Mouse (Mus musculus) gonadal fat pad, adult 2 months (tissue): ENCODE measurements around the gene Tbl3. TPM values are rescaled to one million over a fixed set of nuclear protein-coding genes. Genes with fewer than 3 reads are reported as not detected.
"Not testable (repeated sequence)": the region's sequence is repeated elsewhere in the genome, so short reads cannot be mapped to it uniquely, and the experiment has no call there.

Experiments used
- DNase-seq: peaks from one replicate; pipeline ENCODE4 v3.0.0-alpha.2; 2012; ENCODE audit warnings: low read depth
- polyA plus RNA-seq: library from polyadenylated mRNA; depleted of rRNA; stranded (reverse); fragments of >200 nt; gene quantifications from 2 replicates; pipeline ENCODE4 v1.2.3, GENCODE M21; 2012

Gene Tbl3
- polyA plus RNA-seq, 1 experiment: 61.9 TPM

- no peak for DNase-seq
These were observed 11.3 kb downstream of the Tbl3 start, which contains the start of the genes Gfer and Noxo1 for GRCm38 (mm10) chr17:24696011-24696697. Gfer (minus strand) TSS chr17:24696156. Noxo1 (plus strand) TSS chr17:24696234.

- DNase-seq: no peak
These were observed 12.0 kb downstream of the Tbl3 start for GRCm38 (mm10) chr17:24695326-24696010.

- no peak for DNase-seq
These were observed 15.1 kb downstream of the Tbl3 start for GRCm38 (mm10) chr17:24692385-24692784.

- DNase-seq: no peak
These were observed 18.0 kb downstream of the Tbl3 start, which contains the start of gene Syngr3 for GRCm38 (mm10) chr17:24689251-24690081. Syngr3 (minus strand) TSS chr17:24689955.

DNA sequence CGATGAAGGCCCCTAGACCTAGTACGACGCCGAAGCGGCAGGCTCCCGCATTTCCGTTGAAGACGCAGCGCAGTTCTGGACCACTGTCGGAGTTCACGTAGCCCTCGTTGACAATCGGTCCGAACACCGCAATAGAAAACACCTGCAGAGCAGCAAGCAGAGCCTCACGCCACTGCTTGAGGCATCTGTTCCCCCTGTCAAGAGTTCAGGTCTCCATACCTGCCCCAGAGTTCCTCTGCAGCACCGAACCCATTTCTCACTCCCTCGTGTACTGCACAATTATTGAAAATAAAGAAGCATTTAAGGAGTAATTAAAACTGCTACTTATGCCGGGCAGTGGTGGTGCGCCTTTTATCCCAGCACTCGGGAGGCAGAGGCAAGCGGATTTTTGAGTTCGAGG, 19.9 kb downstream of the Tbl3 start:
- no peak for DNase-seq

GRCm38 (mm10) chr17:24687146-24687595, 20.3 kb downstream of the Tbl3 start:
- no peak for DNase-seq

DNA sequence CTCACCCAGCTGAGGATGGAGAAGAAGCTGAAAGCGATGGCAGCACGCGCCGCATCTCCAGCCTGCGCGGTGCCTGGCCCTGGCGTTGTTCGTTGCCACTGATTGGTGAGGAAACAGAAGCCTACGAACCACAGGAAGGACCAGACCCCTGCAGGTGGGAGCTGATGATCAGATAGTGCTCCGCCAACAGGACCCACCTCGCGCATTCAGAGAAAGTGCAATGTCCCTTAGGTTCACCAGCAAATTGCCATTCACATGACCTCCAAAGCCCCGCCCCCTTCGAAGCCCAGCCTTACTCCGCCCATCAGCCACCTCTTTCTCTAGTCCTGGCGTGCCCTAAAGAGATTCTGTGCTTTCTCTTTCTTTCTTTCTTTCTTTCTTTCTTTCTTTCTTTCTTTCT, 20.9 kb downstream of the Tbl3 start:
- no peak for DNase-seq

DNA sequence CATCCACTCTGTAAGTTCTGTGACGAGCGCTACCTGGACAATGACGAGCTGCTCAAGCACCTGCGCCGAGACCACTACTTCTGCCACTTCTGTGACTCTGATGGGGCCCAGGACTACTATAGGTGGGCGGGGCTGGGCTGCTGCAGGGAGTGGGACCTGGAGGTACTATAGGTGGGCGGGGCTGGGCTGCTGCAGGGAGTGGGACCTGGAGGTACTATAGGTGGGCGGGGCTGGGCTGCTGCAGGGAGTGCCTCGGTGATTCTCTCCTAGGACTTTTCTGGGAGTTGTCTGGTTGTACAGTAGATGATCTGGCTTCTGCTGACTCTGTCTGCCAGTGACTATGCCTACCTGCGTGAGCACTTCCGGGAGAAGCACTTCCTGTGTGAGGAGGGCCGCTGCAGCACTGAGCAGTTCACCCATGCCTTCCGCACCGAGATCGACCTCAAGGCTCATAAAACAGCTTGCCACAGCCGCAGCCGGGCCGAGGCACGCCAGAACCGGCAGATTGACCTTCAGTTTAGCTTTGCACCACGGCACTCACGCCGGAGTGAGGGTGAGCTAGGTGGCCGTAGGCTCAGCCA, 29.9 kb downstream of the Tbl3 start:
- no peak for DNase-seq

GRCm38 (mm10) chr17:24676877-24677276, 30.6 kb downstream of the Tbl3 start:
- no peak for DNase-seq

- DNase-seq: no peak
These were observed 31.3 kb downstream of the Tbl3 start for GRCm38 (mm10) chr17:24676187-24676586.

GRCm38 (mm10) chr17:24674277-24674676, 33.2 kb downstream of the Tbl3 start:
- no peak for DNase-seq

DNA sequence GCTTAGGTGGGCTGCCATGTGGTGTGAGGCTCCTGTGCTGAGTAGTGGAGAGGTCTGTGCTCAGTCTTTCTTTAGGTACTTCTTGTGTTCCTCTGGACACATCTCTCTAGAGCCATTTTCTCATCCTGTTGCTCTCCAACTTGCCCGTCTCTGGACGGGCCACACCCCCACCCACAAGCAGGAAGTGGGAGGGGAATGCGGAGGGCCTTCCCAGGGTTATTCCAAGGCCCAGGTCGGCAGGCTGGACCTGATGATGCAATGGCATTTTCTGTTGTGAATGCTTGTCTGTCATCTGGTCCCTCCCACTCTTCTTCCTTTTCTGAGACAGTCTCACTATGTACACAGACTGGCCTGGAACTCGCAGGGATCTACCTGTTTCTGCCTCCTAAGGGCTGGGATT, 35.3 kb downstream of the Tbl3 start:
- no peak for DNase-seq

DNA sequence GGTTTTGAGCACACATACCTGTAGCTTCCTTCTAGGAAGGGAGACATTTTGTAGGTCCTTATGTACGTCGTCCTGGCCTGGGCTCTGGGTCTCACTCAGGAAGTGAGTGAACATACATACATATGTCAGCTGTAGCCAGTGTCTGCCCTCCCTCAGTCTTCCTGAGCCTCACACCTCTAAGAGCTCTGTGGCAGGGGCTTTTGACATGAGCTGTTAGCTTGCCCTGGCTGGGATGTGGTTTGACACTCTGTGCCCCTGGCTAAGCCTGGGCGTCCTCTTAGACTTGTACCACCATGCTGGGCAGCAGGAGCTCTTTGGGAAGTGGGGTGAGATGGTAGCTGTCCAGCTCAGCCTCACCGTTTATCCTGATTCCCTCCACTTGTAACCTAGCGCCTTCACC, 36.1 kb downstream of the Tbl3 start:
- no peak for DNase-seq

DNA sequence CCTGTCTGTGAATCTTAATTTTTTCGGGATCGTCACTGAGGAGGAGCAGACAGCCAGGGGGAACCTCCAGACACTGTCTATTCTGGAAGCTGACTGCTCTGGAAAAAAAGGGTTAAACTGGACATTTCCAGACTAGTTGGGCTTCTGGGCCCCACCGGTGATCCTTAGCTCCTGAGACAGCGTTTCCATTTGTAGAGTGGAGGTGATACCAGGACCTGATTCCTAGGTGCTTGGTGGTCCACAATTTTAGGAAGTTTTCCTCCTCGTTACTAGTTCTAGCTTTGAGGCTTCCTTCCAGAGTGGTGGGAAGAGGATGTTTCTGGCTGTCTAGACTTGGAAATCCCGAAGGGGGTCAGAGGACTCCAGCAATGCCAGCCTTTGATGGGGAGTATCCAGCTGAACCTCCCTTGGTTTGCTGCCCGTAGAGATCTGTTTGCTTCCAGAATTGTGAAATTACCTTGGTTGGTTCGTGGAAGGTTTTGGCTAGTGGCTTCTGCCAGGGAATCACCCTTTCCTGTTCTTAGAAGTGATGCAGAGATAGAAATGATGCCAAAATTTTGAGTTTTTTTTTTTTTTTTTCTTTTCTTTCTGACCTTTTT, 37.1 kb downstream of the Tbl3 start:
- no peak for DNase-seq

DNA sequence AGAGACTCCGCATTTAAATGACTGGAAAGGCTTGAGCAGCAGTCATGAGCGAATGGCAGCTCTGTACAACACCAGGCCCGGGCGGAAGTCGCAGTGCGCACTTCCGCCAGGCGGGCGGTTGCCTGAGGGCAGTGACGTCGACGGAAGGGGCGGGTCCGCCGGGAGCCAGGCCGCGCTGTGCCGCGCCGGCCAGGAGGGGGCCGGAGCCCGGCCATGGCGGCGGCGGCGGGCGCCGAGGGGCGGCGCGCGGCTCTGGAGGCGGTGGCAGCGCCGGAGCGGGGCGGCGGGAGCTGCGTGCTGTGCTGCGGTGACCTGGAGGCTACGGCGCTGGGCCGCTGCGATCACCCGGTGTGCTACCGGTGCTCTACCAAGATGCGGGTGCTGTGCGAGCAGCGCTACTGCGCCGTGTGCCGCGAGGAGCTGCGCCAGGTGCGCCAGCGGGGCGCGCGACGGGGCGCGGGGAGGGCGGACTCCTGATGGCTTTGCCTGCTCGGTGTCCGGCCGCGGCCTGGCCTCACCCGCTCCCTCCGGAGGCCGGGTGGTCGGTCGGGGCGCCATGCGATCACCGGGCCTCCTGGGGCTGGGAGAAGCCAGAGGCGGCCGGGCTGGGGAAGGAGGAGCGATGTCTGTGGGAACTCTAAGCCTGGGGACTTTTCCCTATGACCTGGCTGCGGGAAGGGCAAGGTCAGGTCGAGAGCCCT, 37.8 kb downstream of the Tbl3 start, which contains the start of gene Zfp598:
Gene Zfp598, plus strand, starts transcription at position 143 of the 701 bp plus-strand sequence.
- DNase-seq: no peak

DNA sequence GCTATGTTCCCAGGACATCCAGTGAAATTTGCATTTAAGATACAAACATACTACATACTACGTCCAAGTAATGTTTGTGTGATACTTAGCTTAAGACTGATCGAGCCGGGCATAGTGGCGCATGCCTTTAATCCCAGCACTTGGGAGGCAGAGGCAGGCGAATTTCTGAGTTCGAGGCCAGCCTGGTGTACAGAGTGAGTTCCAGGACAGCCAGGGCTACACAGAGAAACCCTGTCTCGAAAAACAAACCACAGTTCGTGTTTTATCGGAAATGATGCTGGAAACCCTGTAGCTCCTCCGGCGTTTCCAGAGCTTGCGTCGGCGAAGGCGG, 38.3 kb downstream of the Tbl3 start:
- not testable (repeated sequence) for DNase-seq

DNA sequence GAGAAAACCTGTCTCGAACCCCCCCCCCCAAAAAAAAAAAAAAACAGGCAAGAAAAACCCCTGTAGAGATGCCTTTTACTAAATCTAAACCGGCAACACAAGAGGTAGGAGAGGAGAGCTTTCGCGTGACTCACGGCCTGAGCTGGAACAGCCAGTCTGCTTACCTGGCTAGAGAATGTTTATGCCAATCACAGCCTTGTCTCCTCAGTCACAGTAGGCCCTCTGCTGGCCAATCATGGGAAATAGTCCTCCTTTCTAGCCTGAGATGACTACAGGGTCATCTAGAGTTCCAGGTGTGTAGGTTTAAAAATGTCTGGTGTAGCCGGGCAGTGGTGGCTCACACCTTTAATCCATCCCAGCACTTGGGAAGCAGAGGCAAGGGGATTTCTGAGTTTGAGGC, 40.0 kb downstream of the Tbl3 start:
- no peak for DNase-seq

- DNase-seq: not testable (repeated sequence)
These were observed 40.4 kb downstream of the Tbl3 start for GRCm38 (mm10) chr17:24667011-24667410.

DNA sequence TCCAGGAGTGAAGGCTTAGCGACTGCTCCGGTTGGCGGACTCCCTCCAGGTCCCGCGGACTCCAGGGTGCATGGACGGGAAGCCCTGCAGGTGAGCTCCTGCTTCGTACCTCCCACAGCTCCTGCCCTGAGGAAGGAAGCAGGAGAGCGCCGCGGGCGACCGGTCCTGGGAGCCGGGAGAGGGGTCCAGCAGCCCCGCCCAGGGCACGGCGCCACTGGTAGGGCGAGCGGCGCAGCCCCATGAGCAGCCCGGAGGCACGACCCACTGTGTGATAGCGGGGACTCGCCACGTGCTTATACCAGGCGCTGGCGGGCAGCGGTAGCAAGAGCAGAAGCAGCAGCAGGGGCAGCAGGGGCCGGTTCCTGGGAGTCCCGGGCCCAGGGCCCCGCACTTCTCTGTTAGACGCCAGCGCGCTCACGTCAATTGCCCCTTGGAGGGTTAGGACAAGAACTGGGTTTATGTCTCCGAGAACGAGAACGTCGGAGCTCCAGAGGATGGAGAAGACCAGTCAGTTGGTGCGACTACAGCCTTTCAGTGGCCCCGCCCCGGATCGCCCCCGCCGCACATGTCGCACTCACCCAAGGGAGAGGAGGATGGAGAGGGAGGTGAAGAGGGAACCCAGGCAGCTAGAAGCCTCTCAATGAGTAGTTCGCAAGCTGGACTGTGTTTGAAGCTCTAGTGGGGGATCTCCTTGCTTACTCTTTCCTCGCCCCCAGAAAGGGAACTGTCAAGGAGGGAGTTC, 49.3 kb downstream of the Tbl3 start, which contains the start of gene Npw:
Gene Npw, minus strand, starts transcription at position 441 of the 742 bp plus-strand sequence.
- DNase-seq: no peak

DNA sequence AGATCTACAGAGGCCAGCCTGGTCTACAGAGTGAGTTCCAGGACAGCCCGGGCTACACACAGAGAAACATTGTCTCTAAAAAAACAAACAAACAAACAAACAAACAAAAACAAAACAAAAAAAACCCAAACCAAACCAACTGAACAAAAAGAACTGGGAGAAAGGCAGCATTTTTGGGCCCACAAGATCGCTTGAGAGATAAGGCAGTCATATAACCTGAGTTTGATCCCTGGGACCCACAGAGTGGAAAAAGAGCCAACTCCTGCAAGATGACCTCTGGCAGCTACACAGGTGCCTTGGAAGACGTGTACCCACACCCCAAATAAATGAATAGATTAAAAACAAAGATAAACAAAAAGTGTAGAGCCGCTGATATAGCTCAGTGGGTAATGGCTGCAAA, 52.5 kb downstream of the Tbl3 start:
- no peak for DNase-seq
